Mouse (Mus musculus): ENCODE results near the gene Clcnka.

DNA sequence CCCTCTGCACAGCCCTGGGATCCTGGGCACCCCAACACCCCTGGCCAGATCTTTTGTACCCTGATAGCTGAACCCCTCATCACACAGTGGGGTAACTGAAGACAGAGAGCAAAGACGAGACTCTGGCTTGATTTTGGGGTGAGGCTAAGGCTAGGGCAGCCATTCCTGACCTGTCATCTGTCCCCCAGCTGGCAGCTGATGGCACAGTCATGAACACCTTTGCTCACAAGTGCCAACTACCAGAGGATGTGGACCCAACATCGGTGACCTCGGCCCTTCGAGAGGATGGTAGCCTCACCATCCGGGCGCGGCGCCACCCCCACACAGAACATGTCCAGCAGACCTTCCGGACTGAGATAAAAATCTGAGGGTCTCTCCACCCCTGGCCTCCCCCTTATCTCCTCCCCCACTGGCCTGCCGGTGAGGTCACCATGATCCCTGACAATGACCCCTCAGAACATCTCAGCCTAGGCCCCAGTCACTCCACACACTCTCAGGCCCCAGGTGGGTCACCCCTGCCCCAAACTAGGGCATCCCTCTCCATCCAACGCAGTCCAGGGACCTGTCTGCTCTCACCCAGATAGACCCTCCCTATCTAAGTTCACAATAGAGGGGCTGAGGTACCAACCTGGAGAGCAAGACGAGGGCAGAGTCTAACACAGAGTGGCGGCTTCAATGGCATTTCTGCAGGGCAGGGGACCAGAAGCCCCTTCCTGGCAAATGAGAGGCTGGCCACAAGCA, 25.3 kb upstream of the Clcnka start:
- no peak for TF ChIP-seq CTCF (conservative IDR thresholded peaks at IDR 0.05; ENCODE audit: insufficient read depth, insufficient read length, low read depth, low read length)
- no peak for TF ChIP-seq POLR2A (IDR thresholded peaks at IDR 0.05; ENCODE audit: low read depth, low read length)
